In genomic region chr14:76685830-76686761, GRCm38 (mm10) we compare ENCODE assay signal across 10 mouse cellular contexts.
DNase-seq lines count a peak whose midpoint lies in the region; ATAC-seq and TF ChIP-seq lines count a peak whose summit lies in the region.
"Had no signal": no experiment of that assay in that cellular context is flagged by ENCODE, and none has a peak within 500 bp of the region (broad histone marks: within the 10 kb centered on the region; RNA-seq: fewer than 3 reads in every experiment).

No protein-coding gene starts in this region.

- H3K4me3 ChIP-seq in lung, embryonic 14.5 days (ENCODE audit: low read depth, low read length) = no peak overlapping the region
- H3K4me3 ChIP-seq in embryonic facial prominence, embryonic 11.5 days (ENCODE audit: low read depth, low read length) = no peak overlapping the region
- no peak overlapping the region for H3K4me3 ChIP-seq in hindbrain, embryonic 12.5 days
- H3K4me3 ChIP-seq in midbrain, embryonic 14.5 days (replicated peaks; ENCODE audit: low read depth, low read length) = no peak overlapping the region

- DNase-seq in lung, embryonic 14.5 days = peak; percentile 73
- DNase-seq in lung, postnatal 36 days = no peak
- peak; percentile 62 for DNase-seq in embryonic facial prominence, embryonic 11.5 days (ENCODE audit: low spot score)
- DNase-seq in midbrain, embryonic 14.5 days = peak; percentile 55
- DNase-seq in right cerebral cortex, postnatal 36 days (ENCODE audit: low spot score in 2 of 2) = no peak
- DNase-seq in ovary, postnatal 14 days (ENCODE audit: low spot score) = no peak
- DNase-seq: adrenal gland, adult 2 months; cerebellum, adult 9-11 months had no signal

- TF ChIP-seq CTCF in lung, embryonic 14.5 days (IDR thresholded peaks at IDR 0.05; ENCODE audit: low read depth) = no peak

- no peak overlapping the region; the same call in 1 of the 2 replicates for H3K9ac ChIP-seq in lung, embryonic 14.5 days
- H3K9ac ChIP-seq in embryonic facial prominence, embryonic 11.5 days (replicated peaks; ENCODE audit: low read length) = no peak overlapping the region
- no peak overlapping the region for H3K9ac ChIP-seq in hindbrain, embryonic 12.5 days
- peak overlapping the region; percentile 9; the same call in 1 of the 2 replicates for H3K9ac ChIP-seq in midbrain, embryonic 14.5 days (replicated peaks; ENCODE audit: low read length)

- H3K27me3 ChIP-seq in lung, embryonic 14.5 days (ENCODE audit: insufficient read depth, low read length) = no peaks in the 10 kb centered on the region
- H3K27me3 ChIP-seq in embryonic facial prominence, embryonic 11.5 days (ENCODE audit: control insufficient read depth, insufficient read depth, low read length) = no peaks in the 10 kb centered on the region
- H3K27me3 ChIP-seq in hindbrain, embryonic 12.5 days = no peaks in the 10 kb centered on the region
- H3K27me3 ChIP-seq in midbrain, embryonic 14.5 days (ENCODE audit: control insufficient read depth, insufficient read depth, low read length) = no peaks in the 10 kb centered on the region

- no peaks in the 10 kb centered on the region for H3K9me3 ChIP-seq in lung, embryonic 14.5 days (ENCODE audit: low read depth, low read length)
- no peaks in the 10 kb centered on the region for H3K9me3 ChIP-seq in embryonic facial prominence, embryonic 11.5 days (replicated peaks; ENCODE audit: control insufficient read depth, low read length)
- H3K9me3 ChIP-seq in hindbrain, embryonic 12.5 days (replicated peaks) = no peaks in the 10 kb centered on the region
- no peaks in the 10 kb centered on the region for H3K9me3 ChIP-seq in midbrain, embryonic 14.5 days (ENCODE audit: control insufficient read depth, low read length)

- peaks cover 29% of the 10 kb centered on the region for H3K4me1 ChIP-seq in lung, embryonic 14.5 days (ENCODE audit: insufficient read depth)
- peaks cover 7% of the 10 kb centered on the region for H3K4me1 ChIP-seq in embryonic facial prominence, embryonic 11.5 days (ENCODE audit: control insufficient read depth, insufficient read depth, low read length)
- H3K4me1 ChIP-seq in hindbrain, embryonic 12.5 days = peaks cover 45% of the 10 kb centered on the region
- peaks cover 25% of the 10 kb centered on the region for H3K4me1 ChIP-seq in midbrain, embryonic 14.5 days (ENCODE audit: control insufficient read depth, insufficient read depth, low read length)

- H3K4me2 ChIP-seq in lung, embryonic 14.5 days = 0 out of 2 replicates have a peak overlapping the region, but pooled peaks have one; percentile 1
- H3K4me2 ChIP-seq in embryonic facial prominence, embryonic 11.5 days (ENCODE audit: low read depth, low read length) = no peak overlapping the region
- H3K4me2 ChIP-seq in hindbrain, embryonic 12.5 days (replicated peaks) = no peak overlapping the region
- H3K4me2 ChIP-seq in midbrain, embryonic 14.5 days (ENCODE audit: low read length) = 0 out of 2 replicates have a peak overlapping the region, but pooled peaks have one; percentile 9
- H3K4me2 ChIP-seq: liver, embryonic 11.5 days had no signal

- H3K36me3 ChIP-seq in lung, embryonic 14.5 days (ENCODE audit: insufficient read depth) = no peaks in the 10 kb centered on the region
- no peaks in the 10 kb centered on the region for H3K36me3 ChIP-seq in embryonic facial prominence, embryonic 11.5 days (replicated peaks; ENCODE audit: control insufficient read depth, insufficient read depth, low read depth, low read length)
- no peaks in the 10 kb centered on the region for H3K36me3 ChIP-seq in hindbrain, embryonic 12.5 days
- no peaks in the 10 kb centered on the region for H3K36me3 ChIP-seq in midbrain, embryonic 14.5 days (ENCODE audit: control insufficient read depth, insufficient read depth, low read length)

- WGBS in lung, embryonic 14.5 days = 52% methylated on average over 17 of the region's 17 CpGs
- 43% methylated on average over 17 of the region's 17 CpGs for WGBS in embryonic facial prominence, embryonic 11.5 days
- 41% methylated on average over 17 of the region's 17 CpGs for WGBS in hindbrain, embryonic 12.5 days
- 31% methylated on average over 17 of the region's 17 CpGs for WGBS in midbrain, embryonic 14.5 days

- H3K27ac ChIP-seq in lung, embryonic 14.5 days (ENCODE audit: low read depth) = peak overlapping the region; percentile 85
- H3K27ac ChIP-seq in embryonic facial prominence, embryonic 11.5 days (replicated peaks; ENCODE audit: low read depth, low read length) = peak overlapping the region; percentile 48; the same call in 1 of the 2 replicates
- peak overlapping the region; percentile 74 for H3K27ac ChIP-seq in hindbrain, embryonic 12.5 days
- peak overlapping the region; percentile 79 for H3K27ac ChIP-seq in midbrain, embryonic 14.5 days (replicated peaks; ENCODE audit: low read depth, low read length)

- ATAC-seq in lung, embryonic 14.5 days (ENCODE audit: insufficient read depth) = no peak
- no peak for ATAC-seq in embryonic facial prominence, embryonic 11.5 days (replicated peaks; ENCODE audit: insufficient number of reproducible peaks, low FRiP score, low TSS enrichment, low read depth)
- no peak for ATAC-seq in hindbrain, embryonic 12.5 days (ENCODE audit: low FRiP score)
- ATAC-seq in midbrain, embryonic 14.5 days (ENCODE audit: low FRiP score, low TSS enrichment) = no peak; the same call in 1 of the 2 replicates

Comparison
In these comparisons a context has a peak if more than half of its experiments do, and no peak if none do; other contexts are left out.
1. DNase-seq: peak in lung, embryonic 14.5 days (single experiment), embryonic facial prominence, embryonic 11.5 days (single experiment) and midbrain, embryonic 14.5 days (single experiment); none in lung, postnatal 36 days (single experiment), right cerebral cortex, postnatal 36 days (0 of 2) and ovary, postnatal 14 days (single experiment).
2. H3K4me2 ChIP-seq: peak in lung, embryonic 14.5 days (single experiment) and midbrain, embryonic 14.5 days (single experiment); none in embryonic facial prominence, embryonic 11.5 days (single experiment) and hindbrain, embryonic 12.5 days (single experiment).
3. Peak in every context shown above with its lines, with median percentiles within 50 percentile points of each other: H3K27ac ChIP-seq.